Mouse (Mus musculus) NIH3T3 (cell line): ENCODE results near the gene Mapk1ip1.

ENCODE experiments used
- DNase-seq: peaks from one replicate; pipeline ENCODE4 v3.0.0-alpha.2; 2012; ENCODE audit warnings: low read depth

Gene Mapk1ip1

DNA sequence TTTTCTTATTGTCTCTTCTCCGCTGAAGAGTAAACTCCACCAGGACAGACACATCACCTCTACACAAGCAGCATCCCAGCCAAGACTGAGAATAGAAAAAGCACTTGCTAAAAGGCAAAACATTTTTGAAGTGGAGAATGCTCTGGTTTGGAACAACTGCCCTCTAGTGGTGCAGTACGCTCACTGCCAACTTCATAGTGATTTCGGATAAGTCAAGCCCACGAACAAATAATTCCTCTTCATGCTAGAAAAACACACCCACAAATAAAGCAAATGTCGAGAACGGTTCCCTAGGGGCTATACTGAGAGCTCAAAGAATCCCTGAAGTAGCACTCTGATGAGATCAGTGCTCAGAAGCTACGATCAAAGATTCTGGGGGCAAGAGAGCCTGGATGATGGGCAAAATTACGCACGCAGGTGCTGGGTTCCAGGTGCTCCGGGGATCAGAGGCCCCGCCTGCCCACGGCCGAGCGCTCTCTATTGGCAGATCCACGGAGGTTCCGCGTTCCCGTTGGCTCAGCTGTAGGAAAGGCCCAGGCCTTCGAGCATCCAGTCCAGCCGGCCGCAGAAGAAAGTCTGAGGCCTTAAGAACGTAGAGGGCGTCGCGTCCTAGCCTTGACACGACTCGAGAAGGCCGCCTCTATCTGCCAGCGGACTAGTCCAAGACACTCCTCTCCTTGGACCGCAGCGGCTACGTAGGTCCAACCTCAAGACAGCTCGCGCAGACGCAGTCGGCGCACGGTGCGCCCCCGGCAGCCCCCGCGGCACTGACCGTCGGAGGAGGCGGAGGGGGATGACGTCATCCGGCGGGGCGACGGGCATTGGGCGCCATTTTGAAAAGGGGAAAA lies at the start of gene Mapk1ip1, which contains the start of gene Ppp2r2d:
Gene Mapk1ip1, minus strand, starts transcription at position 730 of the 848 bp plus-strand sequence.
Gene Ppp2r2d, plus strand, starts transcription at position 536 of the 848 bp plus-strand sequence.
- DNase-seq, result peak; percentile 98

DNA sequence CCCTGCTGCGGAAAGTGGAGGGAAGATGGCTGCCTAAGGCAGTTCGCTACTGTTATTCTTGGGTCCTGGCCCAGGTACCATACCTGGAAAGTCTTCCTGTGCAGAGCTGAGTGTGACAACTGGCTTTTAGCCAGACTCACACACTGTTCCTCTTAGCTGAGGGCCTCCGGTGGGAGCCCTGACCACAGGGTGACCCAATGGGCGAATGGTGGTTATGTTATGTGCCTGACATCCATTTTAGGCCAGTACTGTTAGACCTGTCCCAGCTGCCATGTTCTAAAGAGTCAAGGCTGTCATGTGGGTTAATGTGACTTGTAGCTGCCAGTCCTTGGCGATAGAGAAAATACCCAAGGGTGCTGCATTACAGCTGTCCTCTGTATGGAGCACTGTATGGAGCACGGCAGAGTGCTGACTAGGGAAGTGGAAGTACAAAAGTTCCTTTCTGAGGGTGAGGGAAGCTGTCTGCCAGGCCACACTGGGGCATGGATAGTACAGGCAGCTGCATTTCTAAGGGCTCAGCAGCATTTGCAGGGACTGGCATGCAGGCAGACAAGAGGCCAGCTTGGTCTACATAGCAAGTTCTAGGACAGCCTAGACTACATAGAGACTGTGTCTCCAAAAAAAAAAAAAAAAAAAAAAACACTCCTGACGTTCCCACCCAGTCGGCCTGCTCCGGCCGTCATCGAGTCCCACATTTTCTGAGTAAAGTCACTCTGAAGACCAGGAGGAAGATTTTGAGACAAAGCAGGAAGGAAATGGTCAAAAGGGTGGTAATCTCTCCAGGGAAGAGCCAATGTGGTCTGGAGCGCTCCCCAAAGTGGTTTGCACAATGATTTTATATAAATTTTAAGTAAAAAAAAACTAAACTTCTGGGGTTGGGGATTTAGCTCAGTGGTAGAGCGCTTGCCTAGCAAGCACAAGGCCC lies 39.6 kb upstream of the Mapk1ip1 start:
- no peak for DNase-seq

DNA sequence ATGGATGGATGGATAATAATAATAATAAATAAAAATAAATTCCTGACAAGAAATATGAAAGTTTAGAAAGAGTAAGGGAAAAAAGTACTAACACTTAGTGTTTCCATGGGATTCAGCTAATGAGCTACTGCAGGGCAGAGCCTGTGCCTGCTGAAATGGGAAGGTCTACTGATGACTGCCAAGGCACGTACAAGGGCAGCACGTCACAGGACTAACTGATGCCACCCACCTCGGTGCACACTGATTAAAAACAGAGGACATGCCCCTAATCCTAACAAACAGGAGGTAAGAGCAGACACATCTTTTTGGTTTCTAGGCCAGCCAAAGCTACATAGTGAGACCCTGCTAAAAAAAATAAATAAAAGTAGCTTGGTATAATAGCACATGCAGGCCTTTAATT lies 37.7 kb upstream of the Mapk1ip1 start:
- DNase-seq, result no peak

DNA sequence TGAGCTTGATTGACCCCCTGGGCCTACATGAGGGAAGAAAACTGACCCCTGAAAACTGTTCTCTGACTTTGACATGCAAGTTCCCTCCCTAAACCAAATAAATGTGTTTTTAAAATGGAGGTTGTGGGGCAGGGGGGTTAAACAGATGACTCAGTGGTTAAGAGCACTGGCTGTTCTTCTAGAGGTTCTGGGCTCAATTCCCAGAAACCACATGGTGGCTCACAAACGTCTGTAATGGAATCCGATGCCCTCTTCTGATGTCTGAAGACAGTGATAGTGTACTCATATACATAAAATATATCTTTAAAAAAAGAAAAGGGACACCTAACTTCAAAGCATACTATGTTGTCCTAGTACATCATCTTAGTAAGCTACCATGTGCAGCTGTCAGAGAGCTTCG lies 29.0 kb upstream of the Mapk1ip1 start:
- DNase-seq, result peak; percentile 85

DNA sequence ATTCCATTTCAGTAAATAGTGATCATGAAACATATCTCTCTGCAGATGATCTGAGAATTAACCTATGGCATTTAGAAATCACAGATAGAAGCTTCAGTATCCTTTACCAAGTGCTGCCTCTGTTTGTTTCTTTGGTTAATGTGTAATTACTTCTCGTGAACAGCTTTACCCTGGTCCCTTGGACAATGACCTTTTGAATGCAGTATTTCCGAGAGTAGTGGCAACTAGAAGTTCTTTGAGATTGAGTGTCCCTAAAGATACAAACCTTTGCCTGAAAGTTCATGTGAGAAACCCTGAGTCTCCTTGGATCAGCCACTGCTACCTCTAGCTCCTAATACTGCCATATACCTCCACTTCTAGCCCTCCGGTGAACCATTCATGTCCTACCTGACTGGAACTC lies 26.9 kb upstream of the Mapk1ip1 start:
- DNase-seq, result no peak

DNA sequence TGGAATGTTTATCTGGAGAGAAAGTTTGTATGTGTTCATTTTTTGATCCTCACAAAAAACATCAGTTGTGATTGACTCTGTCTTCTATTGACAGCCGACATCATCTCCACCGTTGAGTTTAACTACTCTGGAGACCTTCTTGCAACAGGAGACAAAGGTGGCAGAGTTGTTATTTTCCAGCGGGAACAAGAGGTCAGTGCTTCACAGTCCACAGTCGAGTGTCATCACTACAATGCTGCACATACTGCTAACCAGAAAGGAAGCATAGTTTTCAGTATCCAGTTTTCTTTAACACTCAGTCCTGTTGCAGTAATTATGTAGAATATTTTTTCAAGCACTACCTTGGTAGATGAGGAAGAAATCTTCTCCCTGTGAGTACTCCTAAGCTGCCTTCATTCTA lies 22.2 kb upstream of the Mapk1ip1 start:
- no peak for DNase-seq

DNA sequence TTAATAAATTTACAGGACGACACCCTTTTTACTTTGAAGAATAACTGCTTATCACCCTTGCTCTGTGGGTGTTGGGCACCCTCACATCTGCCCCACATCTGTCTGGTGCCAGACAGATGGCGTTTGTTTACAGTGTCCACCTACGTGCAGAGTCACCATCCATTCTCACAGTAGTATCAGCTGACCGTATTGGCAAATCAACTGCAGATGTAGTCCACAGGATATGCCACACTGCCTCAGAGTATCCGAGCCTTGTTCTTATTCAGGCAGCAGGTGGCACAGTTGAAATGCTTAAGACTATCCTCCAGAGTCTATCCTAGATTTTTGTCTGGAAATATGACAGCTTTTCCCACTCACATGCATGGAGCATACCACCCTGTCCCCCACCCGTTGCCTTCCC lies 21.2 kb upstream of the Mapk1ip1 start:
- DNase-seq, result peak; percentile 58

DNA sequence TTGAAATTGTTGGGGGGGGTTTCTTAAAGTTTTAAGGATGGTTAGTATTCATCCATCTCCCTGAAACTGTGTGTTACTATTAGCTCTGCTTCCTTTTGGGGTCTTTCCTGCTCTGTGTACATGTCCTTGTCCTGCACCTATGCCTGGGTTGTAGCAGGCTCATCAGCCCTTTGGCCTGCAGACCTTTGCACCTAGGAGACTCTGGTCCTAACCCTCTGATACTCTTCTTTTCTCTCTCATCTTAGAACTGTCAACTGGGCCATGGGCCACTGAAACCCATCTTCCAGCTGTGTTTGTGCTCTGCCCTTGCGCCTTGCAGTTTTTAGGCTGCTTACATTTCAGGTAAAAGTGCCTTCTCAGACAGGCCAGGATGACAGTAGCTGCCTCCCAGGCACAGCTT lies 18.7 kb upstream of the Mapk1ip1 start:
- no peak for DNase-seq

DNA sequence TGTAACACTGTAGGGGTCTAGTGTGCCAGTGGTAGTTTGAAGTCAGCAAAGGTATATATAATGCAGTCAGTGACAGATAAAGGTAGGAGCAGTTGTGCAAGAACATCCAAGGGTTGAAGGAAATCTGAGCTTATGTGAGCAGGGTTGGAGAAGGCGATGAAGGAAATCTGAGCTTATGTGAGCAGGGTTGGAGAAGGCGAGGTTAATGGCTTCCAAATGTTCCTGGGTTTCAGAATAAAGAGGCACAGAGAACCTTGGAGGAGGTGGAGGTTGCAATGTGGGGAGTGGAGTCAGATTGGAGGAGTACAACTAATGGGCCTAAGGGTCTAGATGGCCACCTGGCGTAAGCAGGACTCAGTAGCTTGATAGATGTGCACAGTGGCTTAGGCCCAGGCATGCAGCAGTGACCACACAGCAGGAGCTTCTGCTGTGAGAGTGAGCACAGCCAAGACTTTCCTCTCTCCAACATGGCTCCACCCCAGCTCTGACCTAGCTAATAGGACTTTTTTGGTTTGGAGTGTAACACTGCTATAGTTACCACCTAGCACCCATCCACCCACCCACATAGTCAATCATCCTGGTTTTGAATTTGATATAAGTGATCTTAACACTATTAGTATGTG lies 18.0 kb upstream of the Mapk1ip1 start:
- DNase-seq, result peak; percentile 39

DNA sequence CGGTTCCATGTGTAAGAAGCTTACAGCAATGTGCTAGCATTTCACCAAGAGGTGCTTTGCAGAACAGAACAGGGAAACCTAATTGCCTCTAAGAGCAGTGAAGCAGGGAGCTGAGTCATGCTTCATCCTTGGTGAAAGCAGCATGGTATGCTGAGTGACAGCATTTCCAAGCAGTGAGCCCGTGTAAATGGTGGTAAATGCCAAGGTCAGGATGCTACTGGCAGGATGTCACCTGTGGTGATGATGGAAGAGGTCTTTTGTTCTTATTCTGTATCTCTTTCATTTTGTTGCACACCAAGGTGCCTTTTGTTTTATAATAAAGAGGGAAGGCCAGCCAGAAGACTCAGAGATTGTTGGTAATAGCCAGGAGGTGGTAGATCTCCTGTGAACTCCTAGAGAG lies 10.6 kb upstream of the Mapk1ip1 start:
- DNase-seq, result no peak

DNA sequence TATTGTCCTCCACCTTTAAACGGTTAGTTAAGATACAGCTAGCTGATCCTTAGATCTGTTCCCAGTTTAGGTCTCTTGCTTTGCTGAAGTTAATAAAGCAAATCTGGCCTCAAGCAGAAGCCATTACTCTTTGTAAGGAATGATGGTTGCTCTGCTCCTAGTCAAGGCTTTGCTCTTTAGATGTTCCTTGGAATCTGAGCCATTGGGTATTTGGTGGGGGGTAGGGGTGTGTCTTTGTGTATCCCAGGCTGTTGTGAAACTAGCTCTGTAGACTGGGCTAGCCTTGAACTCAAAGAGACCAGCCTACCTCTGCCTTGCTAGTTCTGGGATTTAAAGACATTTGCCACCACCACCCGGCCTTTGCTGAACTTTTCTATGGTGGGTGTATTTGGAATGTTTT lies 8.1 kb upstream of the Mapk1ip1 start:
- no peak for DNase-seq

DNA sequence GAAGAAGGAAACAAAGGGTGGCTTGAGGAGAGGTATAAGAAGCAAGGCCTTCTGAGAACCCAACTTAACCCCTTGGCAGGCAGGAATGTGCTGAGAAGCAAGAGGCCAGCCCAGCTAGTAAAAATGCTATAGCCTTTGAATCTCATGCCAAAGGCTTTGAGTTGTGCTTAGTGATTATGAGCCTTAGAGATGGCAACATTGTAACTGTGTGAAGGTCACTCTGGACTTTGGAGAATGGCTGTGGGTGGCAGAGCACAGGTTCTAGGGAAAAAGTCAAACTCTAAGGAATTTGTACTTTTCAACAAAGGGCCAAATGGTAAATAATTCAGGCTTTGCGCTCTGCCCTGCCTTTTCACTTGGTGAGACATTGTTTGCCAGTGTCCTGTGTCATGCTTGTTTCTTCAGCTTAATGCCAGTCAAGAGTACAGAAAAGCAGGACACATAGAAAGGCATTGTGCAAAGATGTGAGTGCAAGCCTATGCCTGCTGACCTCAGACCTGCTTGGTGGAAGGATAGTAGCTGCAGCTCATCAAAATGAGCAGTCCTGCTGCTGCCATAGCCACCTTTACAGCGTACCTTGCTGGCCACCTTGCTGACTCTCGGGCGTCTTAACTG lies 7.5 kb upstream of the Mapk1ip1 start:
- no peak for DNase-seq

DNA sequence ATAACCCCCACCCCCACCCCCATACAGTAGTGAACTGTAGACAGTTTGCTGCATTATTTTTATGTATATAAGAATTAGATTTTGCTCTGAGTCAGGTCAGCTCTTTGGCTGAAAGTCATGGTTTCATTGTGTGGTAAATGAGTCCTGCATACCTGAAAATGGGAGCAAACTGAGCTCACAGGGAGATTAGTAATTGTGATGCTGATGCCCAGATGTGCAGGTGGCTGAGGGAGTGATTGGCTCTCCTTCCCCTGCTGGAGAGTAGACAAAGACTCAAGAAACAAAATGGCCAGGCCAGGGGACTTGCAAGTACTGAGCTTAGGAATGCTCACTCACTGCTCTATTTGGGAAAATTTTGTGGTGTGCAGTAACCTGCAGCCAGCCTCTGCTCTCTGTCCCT lies 4.0 kb upstream of the Mapk1ip1 start:
- DNase-seq, result no peak

DNA sequence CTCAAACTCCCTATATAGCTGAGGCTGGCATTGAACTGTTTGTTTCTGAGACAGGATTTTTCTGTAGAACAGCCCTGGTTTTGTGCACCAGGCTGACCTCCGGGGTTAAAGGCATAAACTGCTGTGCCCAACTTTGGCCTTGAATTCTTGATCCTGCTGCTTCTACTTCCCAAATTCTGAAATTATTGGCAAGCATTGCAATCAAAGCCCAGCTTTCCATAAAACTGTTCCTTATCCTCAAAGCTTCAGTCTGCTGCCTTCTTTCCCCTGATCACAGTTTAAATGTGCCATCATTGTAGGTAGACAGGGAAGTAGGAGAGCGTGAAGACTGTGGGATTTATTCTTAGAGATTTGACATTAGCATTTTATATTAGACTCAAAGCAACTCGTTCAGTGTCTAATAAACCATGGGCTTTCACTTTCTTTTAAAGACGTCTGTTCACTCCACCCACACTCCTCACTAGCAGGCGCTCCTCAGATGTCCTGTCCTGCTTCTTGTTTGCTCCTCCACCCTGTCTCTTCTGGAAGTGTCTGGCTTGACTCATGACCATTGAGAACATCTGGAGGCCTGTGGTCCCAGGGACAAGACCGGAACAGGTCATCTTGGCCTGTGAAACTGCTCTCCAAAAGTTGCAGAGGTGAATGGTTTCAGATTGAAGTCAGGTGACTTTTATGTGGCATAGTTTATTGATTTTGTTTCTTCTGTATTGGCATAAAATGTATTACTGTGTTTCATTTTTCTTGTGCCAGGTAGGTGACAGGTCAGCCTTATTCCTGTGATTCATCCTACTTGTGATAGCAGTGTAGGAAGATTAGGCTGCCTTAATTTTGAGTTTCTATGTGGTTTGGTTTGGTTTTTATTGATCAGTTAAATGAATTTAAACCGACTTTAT lies 2.2 kb upstream of the Mapk1ip1 start:
- DNase-seq, result peak; percentile 8

DNA sequence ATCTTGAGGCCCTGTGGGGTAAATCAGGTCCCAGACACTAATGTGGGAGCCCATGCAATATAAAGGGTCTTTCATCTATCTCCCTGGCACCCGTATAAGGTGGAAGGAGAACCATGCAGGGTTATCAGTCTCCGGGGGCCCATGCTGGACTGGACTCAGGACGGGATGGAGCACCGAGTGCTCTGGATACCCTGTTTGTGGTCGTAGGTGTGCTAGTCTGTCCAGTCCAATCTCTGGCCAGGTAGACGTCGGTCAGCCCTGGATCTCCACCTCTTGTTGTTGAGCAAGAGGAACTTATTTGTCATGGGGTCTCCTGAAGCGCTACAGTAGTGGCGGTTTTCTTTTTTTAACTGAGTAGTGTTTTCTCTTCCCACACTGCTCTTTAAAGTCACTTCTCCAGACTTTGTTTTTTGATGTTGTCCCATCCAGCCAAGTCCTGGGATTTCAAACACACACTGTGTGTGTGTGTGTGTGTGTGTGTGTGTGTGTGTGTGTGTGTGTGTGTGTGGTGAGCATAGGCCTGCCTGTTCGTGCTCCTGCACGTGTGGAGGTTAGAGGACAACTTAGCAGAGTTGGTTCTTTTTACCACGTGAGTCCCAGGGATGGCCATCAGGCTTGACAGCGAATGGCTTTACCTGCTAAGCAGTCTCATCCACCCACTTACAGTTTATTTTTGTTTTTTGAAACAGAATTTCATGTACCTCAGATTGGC lies 1.4 kb upstream of the Mapk1ip1 start:
- DNase-seq, result peak; percentile 12

DNA sequence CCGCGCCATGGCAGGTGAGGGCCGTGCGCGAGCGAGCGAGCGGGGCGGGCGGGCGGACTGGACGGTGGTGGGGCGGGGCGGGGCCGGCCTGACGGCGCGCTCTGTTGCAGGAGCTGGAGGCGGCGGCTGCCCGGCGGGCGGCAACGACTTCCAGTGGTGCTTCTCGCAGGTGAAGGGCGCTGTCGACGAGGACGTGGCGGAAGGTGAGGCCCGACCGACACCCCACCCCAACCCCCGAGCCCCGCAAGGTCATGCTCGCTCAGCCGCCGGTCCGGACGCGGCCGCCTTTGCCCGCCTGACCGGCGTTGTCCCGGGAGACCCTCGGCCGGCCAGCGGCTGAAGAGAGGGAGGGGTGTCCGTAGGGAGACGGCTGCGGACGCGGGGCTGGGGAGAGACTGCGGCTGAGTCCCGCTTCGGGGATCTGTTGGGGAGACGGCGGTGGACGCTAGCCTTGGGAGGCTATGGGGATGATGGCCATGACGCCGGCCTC lies 474 bp upstream of the Mapk1ip1 start:
- no peak for DNase-seq

DNA sequence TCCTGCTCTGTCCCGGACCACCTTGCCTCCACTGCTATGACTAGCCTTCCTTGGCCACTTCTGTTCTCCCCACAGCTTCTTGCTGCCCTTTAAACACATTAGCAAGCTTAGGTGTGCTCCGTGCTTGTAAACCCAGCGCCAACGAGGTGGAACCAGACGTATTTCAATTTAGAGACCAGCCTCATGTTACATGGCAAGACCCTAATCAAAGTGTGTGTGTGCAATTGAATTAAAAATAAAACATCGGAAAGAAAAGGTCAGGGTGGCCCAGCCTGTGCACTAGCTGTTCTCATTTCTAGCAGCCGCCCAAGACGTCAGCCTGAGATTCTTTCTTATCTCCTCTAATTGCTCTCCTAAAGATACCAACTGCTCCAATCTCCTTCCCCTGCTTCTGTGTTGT lies 962 bp downstream of the Mapk1ip1 start:
- DNase-seq, result no peak

DNA sequence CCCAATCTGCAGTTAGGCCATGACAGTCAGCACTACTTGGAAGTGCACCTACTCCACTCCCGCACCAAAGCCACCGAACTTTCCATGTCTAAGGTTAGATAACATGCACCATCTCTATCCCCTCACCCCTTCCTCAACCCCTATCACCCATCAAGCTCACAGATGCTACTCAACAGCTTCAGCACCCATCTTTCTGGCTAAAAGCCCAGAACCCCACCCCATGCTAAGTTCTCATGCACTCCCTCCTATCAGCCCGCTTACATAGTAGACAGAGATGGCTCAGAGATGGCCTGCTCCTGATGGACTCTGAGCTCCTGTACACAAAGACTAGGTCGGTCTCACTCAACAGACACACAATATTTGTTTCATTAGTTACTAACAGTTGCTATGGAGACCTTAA lies 2.7 kb downstream of the Mapk1ip1 start:
- no peak for DNase-seq

DNA sequence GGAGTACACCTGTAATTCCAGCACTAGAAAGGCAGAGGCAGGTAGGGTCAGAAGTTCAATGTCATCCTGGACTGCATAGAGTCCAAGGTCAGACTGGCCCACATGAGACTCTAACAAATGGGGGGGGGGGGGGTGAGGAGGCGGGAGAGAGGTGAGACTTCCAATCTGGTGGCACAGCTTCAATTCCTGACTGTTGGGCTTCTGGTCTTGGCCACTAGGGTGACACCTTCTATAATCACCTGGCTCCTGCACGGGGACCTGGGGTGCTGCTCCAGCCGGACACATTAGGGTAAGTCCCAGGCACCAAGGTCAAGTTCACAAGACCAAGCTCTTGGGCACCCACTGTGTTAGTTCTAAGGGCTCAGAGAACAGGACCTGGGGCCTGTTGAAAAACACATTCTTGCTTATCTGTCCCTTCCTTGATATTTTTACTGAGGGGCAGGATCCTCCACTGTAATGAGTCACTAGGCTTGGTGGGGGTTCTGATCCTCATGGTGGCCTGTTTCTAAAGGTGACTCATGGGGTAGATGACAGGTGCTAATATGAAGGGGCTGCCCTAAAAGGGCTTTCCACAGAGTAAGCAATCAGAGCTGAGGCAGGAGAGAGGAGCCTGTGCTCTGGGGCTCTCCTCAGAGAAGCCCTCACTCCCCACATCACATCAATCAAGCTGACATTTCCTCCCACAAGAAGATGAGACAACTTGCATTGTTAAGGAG lies 4.5 kb downstream of the Mapk1ip1 start:
- DNase-seq, result no peak
